Mouse (Mus musculus): ENCODE measurements around the gene Tnfsf12.

The Tnfsf12 gene

DNA sequence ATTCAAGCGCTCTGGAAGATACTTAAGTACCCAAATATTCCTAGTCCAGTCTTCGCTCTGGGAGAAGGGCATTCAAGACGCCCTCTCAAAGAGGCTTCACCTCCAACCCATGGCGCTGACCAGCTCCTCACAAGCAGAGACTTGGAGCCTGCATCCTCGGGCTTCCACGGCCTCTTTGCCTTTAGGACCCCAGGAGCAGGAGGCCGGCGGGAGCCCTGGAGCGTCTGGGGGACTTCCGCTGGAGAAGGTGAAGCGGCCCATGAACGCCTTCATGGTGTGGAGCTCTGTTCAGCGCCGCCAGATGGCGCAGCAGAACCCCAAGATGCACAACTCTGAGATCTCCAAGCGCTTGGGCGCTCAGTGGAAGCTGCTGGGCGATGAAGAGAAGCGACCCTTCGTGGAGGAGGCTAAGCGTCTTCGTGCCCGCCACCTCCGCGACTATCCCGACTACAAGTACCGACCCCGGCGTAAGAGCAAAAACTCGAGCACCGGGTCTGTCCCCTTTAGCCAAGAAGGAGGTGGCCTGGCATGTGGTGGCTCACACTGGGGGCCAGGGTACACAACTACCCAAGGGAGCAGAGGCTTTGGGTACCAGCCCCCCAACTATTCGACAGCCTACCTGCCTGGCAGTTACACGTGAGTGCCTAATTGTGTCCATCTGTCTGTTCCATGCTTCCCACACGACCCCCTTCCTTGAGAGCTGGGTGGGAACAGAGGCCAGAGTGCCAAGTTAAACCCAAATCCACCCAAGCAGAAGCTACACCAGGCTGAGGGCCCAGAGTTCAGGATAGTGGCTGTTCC lies 40.2 kb downstream of the Tnfsf12 start, which contains the start of gene Sox15:
Sox15 (plus strand) TSS at position 51 of the 801 bp plus-strand sequence.
- DNase-seq (ENCODE audit: low read depth, low spot score): no peak

GRCm38 (mm10) chr11:69654760-69655159 lies 40.9 kb downstream of the Tnfsf12 start:
- no peak for DNase-seq (ENCODE audit: low read depth, low spot score)

DNA sequence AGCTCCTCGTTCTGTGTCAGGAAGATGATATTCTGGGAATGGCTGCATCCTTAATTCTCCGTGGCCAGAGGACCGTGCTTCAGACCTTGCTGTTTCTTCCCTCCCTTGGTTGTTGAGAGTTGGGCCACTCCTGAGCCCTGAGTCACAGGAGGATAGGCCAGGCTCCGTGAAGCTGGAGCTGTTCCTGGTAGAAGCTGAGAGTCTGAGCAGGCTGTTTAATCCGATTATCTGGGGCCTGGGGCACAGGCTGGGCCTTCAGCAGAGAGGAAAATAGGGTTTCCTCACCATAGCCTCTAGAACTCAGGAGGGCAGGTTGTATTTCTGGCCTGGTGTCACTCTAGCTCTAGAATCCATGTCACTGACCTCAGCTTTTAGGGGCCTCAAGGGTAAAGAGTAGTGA lies 42.2 kb downstream of the Tnfsf12 start:
- no peak for DNase-seq (ENCODE audit: low read depth, low spot score)

DNA sequence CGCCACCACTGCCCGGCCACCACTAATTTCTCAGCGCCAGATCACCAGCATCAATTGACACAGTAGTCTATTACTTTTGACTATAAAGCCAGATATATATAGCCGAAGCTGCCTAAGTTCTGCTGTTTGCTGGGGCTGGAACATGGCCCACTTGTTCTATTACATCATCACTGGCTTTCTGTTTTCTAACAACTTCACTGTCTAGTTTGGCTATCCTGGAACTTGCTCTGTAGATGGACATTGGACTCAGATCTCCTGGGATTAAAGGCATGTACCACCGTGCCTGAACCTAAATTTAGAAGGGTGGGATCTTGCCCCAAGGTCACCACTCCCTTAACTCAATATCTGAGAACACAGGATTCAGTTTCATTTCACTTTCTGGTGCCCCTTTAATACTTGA lies 49.8 kb downstream of the Tnfsf12 start:
- DNase-seq (ENCODE audit: low read depth, low spot score): no peak
